Mouse (Mus musculus): Measurements from ENCODE around the gene Mroh2a.

Mroh2a gene

DNA sequence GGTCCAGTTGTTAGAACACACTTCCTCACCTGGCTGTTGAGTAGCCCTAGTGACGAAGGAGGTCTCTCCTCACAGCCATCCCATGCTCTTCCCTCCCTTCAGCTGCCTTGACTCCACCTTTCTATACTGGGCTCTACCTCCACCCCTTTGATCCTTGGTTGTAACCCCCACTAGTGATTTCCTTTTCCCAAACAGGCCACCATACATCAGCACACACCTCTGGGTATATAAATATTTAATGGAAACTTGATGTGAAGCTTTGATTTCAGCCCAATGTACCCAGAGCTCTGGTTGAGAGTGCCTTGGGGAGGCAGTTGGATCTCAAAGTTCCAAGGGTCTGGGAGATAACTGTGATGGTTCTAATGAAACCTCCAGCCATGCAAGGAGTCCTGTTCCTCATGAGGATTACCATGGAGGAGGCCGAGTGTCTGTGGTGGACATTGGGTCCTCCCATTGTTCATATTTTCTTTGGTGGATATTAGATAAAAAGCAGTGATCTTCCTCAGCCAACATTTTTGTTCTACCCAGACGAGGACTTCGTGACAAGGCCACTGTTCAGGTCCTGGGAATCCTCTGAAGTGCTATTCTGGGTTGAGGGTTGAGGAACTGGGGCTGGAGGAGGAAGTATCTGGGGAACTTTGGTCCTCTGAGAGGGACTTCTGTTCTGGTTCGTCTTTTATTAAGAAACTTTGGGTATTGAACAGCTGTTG, at the start of gene Mroh2a:
Mroh2a (plus strand) TSS at position 317 of the 710 bp plus-strand sequence.
- no peak for DNase-seq

DNA sequence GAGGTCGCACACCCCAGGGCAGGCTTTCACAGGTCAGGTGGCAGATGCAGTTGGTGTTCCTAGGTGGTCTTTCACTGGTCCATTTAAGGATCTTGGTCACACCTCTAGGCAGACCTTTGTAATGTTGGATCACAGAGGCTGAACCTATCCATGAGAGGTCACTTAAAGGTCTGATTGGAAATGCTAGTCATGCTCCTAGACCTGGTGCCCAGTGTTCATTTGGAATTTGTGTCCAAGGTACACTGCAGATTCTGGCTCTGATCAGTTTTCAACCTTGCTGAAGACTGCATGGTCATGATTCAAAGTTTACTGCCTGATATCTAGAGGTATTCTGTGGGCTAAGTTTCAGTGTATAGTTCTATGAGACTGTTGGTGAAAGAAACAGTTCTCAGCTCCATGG, 47.1 kb upstream of the Mroh2a start:
- no peak for DNase-seq

- no peak for DNase-seq
Measured at GRCm38 (mm10) chr1:88186325-88186935, 40.4 kb upstream of the Mroh2a start.

GRCm38 (mm10) chr1:88192136-88192535, 34.6 kb upstream of the Mroh2a start:
- DNase-seq = no peak

DNA sequence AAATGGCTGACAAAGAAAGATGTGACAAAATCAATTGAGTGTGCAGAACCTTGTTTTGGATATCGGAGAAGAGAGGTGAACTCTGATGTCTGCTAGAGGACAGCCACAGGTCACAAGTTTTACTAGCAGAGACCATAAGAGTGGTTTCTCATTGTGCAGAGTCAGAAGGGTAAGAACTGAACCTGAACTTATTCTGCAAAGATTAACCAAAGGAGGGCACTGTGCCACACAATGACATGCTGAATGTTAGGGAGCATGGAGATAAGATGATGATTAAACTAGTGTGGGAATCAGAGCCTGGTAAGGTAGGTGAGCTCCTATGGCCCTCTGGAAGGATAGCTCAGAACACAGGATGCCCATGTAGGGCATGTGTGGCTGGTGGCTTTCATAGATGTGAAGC, 31.1 kb upstream of the Mroh2a start:
- no peak for DNase-seq

GRCm38 (mm10) chr1:88197443-88197842, 29.3 kb upstream of the Mroh2a start:
- DNase-seq = no peak

GRCm38 (mm10) chr1:88199996-88200395, 26.8 kb upstream of the Mroh2a start:
- DNase-seq = peak; percentile 1

GRCm38 (mm10) chr1:88200456-88200855, 26.3 kb upstream of the Mroh2a start, which contains the start of gene Ugt1a2:
Ugt1a2 (plus strand) TSS chr1:88200601.
- DNase-seq = no peak

DNA sequence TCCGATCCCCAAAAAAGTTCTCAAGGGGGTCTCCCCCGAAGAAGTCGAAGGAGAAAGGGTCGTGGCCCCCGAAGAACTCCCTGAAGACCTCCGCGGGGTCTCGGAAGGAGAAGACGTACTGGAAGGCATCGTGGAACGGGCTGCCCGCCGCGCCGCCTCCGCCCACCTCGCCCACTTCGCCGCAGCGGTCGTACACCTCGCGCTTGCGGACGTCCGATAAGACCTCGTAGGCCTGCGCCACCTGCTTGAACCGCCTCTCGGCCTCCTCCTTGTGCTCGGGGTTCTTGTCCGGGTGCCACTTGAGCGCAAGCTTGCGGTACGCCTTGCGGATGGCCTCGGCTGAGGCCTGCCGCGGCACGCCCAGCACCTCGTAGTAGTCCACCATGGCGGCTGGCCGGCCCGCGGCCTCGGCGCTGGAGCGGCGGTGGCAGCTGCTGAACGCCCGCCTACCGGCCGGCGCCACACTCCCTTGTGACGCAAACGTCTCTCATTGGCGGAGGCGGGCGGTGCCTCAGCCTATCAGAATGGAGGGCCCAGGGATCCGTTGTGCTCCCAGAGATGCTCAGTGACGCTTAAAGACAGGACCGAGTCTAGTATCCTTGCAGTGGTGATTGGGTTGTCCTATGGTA, 21.4 kb upstream of the Mroh2a start, which contains the start of gene Dnajb3:
Dnajb3 (minus strand) TSS at position 489 of the 629 bp plus-strand sequence.
- DNase-seq = peak; percentile 90

- no peak for DNase-seq
Measured at GRCm38 (mm10) chr1:88206843-88207479, 19.8 kb upstream of the Mroh2a start.

GRCm38 (mm10) chr1:88211812-88212211, 15.0 kb upstream of the Mroh2a start, which contains the start of gene Ugt1a1:
Ugt1a1 (plus strand) TSS chr1:88211959.
- no peak for DNase-seq

DNA sequence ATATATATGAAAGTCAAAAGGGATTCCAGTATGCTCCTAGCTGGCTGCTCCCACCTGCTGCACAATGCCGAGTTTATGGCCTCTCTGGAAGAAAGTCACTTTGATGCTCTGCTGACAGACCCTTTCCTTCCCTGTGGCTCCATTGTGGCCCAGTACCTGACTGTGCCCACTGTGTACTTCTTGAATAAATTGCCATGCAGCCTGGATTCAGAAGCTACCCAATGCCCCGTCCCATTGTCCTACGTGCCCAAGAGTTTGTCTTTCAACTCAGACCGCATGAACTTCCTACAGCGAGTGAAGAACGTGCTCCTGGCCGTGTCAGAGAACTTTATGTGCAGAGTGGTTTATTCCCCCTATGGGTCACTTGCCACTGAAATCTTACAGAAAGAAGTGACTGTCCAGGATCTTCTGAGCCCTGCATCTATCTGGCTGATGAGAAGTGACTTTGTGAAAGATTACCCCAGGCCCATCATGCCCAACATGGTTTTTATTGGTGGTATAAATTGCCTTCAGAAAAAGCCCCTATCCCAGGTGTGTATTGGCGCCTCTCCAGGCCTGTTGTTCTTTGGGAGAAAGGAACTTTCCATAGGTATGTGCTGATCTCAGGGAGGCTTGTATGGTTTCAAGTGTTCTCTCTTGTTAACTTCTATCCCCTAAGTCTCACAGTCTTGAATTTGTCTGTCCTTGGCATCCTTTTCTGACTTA, 14.3 kb upstream of the Mroh2a start:
- peak; percentile 6 for DNase-seq

DNA sequence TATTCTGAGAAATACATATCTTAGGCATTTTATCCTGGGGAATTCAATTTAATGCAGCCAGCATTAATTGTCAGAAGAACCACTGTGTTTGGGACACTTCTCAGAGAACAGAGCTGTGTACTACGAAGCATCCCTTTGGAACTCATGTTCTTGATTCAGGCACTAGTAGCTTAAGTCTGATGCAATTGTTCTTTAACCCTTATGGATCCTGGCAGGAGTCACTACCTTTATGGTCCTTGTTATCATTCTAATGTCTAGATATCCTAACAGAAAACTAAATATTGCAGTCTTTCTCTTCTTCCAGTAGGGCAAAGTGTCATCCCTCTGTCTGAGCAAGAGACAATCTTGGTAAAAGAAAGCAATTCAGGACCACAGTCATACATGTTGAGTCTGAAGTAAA, 13.7 kb upstream of the Mroh2a start:
- peak; percentile 1 for DNase-seq

DNA sequence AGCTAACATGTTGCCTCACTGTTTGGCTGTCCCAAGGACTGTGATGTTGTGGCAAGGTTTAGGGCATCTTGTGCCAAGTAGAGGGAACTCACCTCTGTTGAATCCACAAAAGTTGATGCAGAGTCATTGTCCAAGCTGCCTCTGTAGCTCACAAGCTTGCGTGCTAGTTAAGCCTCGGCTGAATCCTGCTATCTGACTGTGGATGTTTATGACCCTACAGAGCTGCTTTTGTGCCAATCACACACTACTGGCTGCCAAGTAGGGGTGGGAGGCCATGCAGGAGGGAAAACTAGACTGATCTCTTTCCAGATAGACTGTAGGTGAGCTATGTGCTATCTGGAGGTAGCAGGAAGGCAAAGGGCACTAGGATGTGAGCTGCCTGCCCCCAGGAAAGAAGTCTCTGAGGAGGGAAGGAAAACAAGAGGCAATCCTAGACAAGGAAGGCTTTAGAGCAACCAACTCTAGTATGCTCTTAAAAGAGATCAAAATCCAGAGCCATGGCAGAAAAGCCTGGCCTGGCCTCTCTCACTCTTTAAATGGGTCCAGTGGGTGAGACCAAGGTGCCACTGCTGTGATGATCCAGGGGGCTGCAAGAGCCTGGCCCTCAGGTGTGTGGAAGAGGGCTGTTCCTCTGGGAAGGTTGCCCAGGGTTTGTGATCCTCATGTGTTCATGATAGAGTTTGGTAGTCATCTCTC, 12.9 kb upstream of the Mroh2a start:
- DNase-seq = peak; percentile 12

- peak; percentile 12 for DNase-seq
Measured at GRCm38 (mm10) chr1:88214462-88214952, 12.3 kb upstream of the Mroh2a start.

- DNase-seq = peak; percentile 10
Measured at GRCm38 (mm10) chr1:88215466-88216380, 11.1 kb upstream of the Mroh2a start.

DNA sequence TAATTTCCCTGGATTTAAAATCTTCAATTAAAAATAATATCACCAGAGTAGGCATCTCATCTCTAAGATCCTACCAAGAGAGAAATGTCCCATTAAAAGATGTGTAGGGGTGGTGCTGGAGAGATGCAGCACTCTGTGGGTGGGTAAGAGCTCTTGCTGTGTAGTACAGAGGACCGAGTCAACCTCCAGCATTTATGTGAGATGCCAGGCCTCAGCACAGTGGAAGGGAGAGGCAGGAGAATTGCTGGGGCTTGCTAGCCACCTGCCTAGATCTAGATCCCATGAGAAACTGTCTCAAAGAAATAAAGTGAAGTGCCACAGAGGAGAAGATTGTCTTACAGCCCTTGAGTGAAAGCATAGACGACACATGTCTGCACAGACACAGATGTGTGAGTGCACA, 10.2 kb upstream of the Mroh2a start:
- peak; percentile 13 for DNase-seq

- peak; percentile 9 for DNase-seq
Measured at GRCm38 (mm10) chr1:88217144-88217543, 9.6 kb upstream of the Mroh2a start.

- peak; percentile 9 for DNase-seq
Measured at GRCm38 (mm10) chr1:88217576-88217975, 9.2 kb upstream of the Mroh2a start.

DNA sequence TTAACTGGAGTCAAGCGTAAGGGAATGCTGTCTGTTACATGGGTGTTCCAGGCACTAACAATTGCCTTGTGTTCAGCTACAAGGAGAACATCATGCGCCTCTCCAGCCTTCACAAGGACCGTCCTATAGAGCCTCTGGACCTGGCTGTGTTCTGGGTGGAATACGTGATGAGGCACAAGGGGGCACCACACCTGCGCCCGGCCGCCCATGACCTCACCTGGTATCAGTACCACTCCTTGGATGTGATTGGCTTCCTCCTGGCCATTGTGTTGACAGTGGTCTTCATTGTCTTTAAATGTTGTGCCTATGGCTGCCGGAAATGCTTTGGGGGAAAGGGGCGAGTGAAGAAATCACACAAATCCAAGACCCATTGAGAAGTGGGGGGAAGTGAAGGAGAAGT, 8.7 kb upstream of the Mroh2a start:
- peak; percentile 6 for DNase-seq

- DNase-seq = no peak
Measured at GRCm38 (mm10) chr1:88218591-88218990, 8.2 kb upstream of the Mroh2a start.

All from retina, postnatal 1 day (tissue).